Mouse (Mus musculus) left cerebral cortex, adult 2 months (tissue): ENCODE measurements around the gene Gpr108. TPM values are rescaled to one million over a fixed set of nuclear protein-coding genes. Genes with fewer than 3 reads are reported as not detected.

ENCODE experiments used
- DNase-seq, 2 experiments: peaks; one replicate each; pipeline ENCODE4 v3.0.0; 2021 to 2022; ENCODE audit warnings: low spot score in 2 of 2, mixed read lengths in 1 of 2; ENCODE audit errors: extremely low spot score in 1 of 2
- H3K27ac ChIP-seq: fragments of 200-600 bp; 2 replicates; pipeline ENCODE4 v1.8.1; 2022
- H3K4me3 ChIP-seq: fragments of 200-600 bp; 2 replicates; pipeline ENCODE4 v1.8.1; 2022
- CTCF ChIP-seq: fragments of 200-600 bp; IDR thresholded peaks from 2 replicates; pipeline ENCODE4 v1.8.1; 2022; ENCODE audit warnings: antibody characterized with exemption, mild to moderate bottlenecking, moderate library complexity
- intact Hi-C: fragments of 180-260 bp; cut with DNase I; formaldehyde crosslinking; loops from one replicate; pipeline ENCODE4 v1.15.1; 2025
- total RNA-seq, 2 experiments: library from RNA; stranded (reverse); gene quantifications; 2 replicates each; pipeline ENCODE4 v1.2.3; 2021

Gpr108 gene
- total RNA-seq, 2 experiments from 2014 or later = 24.4 to 24.7 TPM

- DNase-seq = peak in 1 of 2 experiments; percentile 34
- intact Hi-C loops = no loop called here
These were observed 17.0 kb upstream of the Gpr108 start for GRCm38 (mm10) chr17:57264972-57265945.

GRCm38 (mm10) chr17:57264164-57264563 lies 15.9 kb upstream of the Gpr108 start:
- no peak for TF ChIP-seq CTCF
- no peak overlapping the region for H3K27ac ChIP-seq
- no peak overlapping the region for H3K4me3 ChIP-seq
- intact Hi-C loops = no loop called here
- no peak for DNase-seq

More at GRCm38 (mm10) chr17:57264972-57265945, 17.0 kb upstream of the Gpr108 start:
- TF ChIP-seq CTCF = no peak
- H3K27ac ChIP-seq = no peak overlapping the region
- no peak overlapping the region for H3K4me3 ChIP-seq

- Histone ChIP-seq H3K27ac (no peak overlapping the region), H3K4me3 (no peak overlapping the region)
- TF ChIP-seq CTCF = no peak
- intact Hi-C loops = no loop called here
- no peak for DNase-seq
These were observed 14.8 kb upstream of the Gpr108 start for GRCm38 (mm10) chr17:57262901-57263550.

- TF ChIP-seq CTCF = no peak
- H3K27ac ChIP-seq = no peak overlapping the region
- no peak for DNase-seq
- intact Hi-C loops = no loop called here
- H3K4me3 ChIP-seq = no peak overlapping the region
These were observed 13.6 kb upstream of the Gpr108 start for GRCm38 (mm10) chr17:57261796-57262195.

GRCm38 (mm10) chr17:57261286-57261685 lies 13.0 kb upstream of the Gpr108 start:
- Histone ChIP-seq H3K4me3 (no peak overlapping the region), H3K27ac (no peak overlapping the region)
- DNase-seq = no peak
- no peak for TF ChIP-seq CTCF
- intact Hi-C loops = no loop called here

GRCm38 (mm10) chr17:57260351-57260750 lies 12.1 kb upstream of the Gpr108 start:
- no peak overlapping the region for H3K27ac ChIP-seq
- intact Hi-C loops = no loop called here
- no peak for DNase-seq
- H3K4me3 ChIP-seq = no peak overlapping the region
- no peak for TF ChIP-seq CTCF

- Histone ChIP-seq H3K27ac (no peak overlapping the region), H3K4me3 (no peak overlapping the region)
- TF ChIP-seq CTCF = no peak
- DNase-seq = no peak
- intact Hi-C loops = no loop called here
These were observed 11.5 kb upstream of the Gpr108 start for GRCm38 (mm10) chr17:57259742-57260141.

GRCm38 (mm10) chr17:57258191-57258590 lies 9.9 kb upstream of the Gpr108 start:
- H3K27ac ChIP-seq = no peak overlapping the region
- H3K4me3 ChIP-seq = no peak overlapping the region
- intact Hi-C loops = no loop called here
- no peak for DNase-seq
- no peak for TF ChIP-seq CTCF

- intact Hi-C loops = no loop called here
- no peak overlapping the region for H3K4me3 ChIP-seq
- no peak overlapping the region for H3K27ac ChIP-seq
- no peak for TF ChIP-seq CTCF
- DNase-seq = no peak
These were observed 8.8 kb upstream of the Gpr108 start for GRCm38 (mm10) chr17:57256921-57257485.

- DNase-seq = no peak
- intact Hi-C loops = no loop called here
- Histone ChIP-seq H3K4me3 (no peak overlapping the region), H3K27ac (no peak overlapping the region)
- TF ChIP-seq CTCF = no peak
These were observed 7.1 kb upstream of the Gpr108 start for GRCm38 (mm10) chr17:57255354-57255753.

GRCm38 (mm10) chr17:57253306-57253705 lies 5.1 kb upstream of the Gpr108 start:
- TF ChIP-seq CTCF = no peak
- intact Hi-C loops = no loop called here
- Histone ChIP-seq H3K27ac (no peak overlapping the region), H3K4me3 (no peak overlapping the region)
- no peak for DNase-seq

- DNase-seq = no peak
- intact Hi-C loops = no loop called here
- TF ChIP-seq CTCF = no peak
- H3K4me3 ChIP-seq = no peak overlapping the region
- no peak overlapping the region for H3K27ac ChIP-seq
These were observed 3.2 kb upstream of the Gpr108 start for GRCm38 (mm10) chr17:57251431-57251830.
